Mouse (Mus musculus): ENCODE measurements around the gene C2cd2l. TPM values are rescaled to one million over a fixed set of nuclear protein-coding genes. Genes with fewer than 3 reads are reported as not detected.
"Not testable (repeated sequence)": the region's sequence is repeated elsewhere in the genome, so short reads cannot be mapped to it uniquely, and the experiment has no call there.

The C2cd2l gene
- 10 to 100 TPM; 14.2 to 17.6 TPM for total RNA-seq (2021)

GRCm38 (mm10) chr9:44319887-44320798 lies at the start of gene C2cd2l:
TSS of gene C2cd2l (minus strand) at chr9:44320285.
- intact Hi-C loops (cut with DNase I), result loop anchor here (2.0 kb wide), 1 partner anchor 23 kb away; no protein-coding TSS in a partner anchor
- peak; percentile 92 to 94 for DNase-seq

- intact Hi-C loops (cut with DNase I), result no loop called here
- no peak for DNase-seq
Observed at GRCm38 (mm10) chr9:44364480-44364879, 44.4 kb upstream of the C2cd2l start.

- DNase-seq; intact Hi-C loops (cut with DNase I): not testable (repeated sequence)
Observed at GRCm38 (mm10) chr9:44361931-44362330, 41.8 kb upstream of the C2cd2l start.

- intact Hi-C loops (cut with DNase I), result no loop called here
- peak; percentile 96 to 97 for DNase-seq
Observed at GRCm38 (mm10) chr9:44361190-44361917, 41.3 kb upstream of the C2cd2l start, which contains the start of gene Vps11. TSS of gene Vps11 (minus strand) at chr9:44361670.

GRCm38 (mm10) chr9:44357207-44357606 lies 37.1 kb upstream of the C2cd2l start:
- intact Hi-C loops (cut with DNase I), result loop anchor here (1.0 to 5.0 kb wide), 2 partner anchors 65 to 118 kb away; no protein-coding TSS in a partner anchor
- peak; percentile 29 to 47 for DNase-seq

- no peak for DNase-seq
- intact Hi-C loops (cut with DNase I), result no loop called here
Observed at GRCm38 (mm10) chr9:44353142-44353541, 33.1 kb upstream of the C2cd2l start.

GRCm38 (mm10) chr9:44352337-44352736 lies 32.3 kb upstream of the C2cd2l start:
- no peak for DNase-seq
- intact Hi-C loops (cut with DNase I), result no loop called here

GRCm38 (mm10) chr9:44351396-44351795 lies 31.3 kb upstream of the C2cd2l start:
- intact Hi-C loops (cut with DNase I), result no loop called here

GRCm38 (mm10) chr9:44348546-44348945 lies 28.5 kb upstream of the C2cd2l start:
- no peak for DNase-seq
- intact Hi-C loops (cut with DNase I), result no loop called here

More at GRCm38 (mm10) chr9:44351396-44351795, 31.3 kb upstream of the C2cd2l start:
- no peak for DNase-seq

GRCm38 (mm10) chr9:44347621-44348020 lies 27.5 kb upstream of the C2cd2l start:
- intact Hi-C loops (cut with DNase I), result no loop called here
- no peak for DNase-seq

GRCm38 (mm10) chr9:44347166-44347565 lies 27.1 kb upstream of the C2cd2l start:
- no peak for DNase-seq
- intact Hi-C loops (cut with DNase I), result no loop called here

- no peak for DNase-seq
- intact Hi-C loops (cut with DNase I), result no loop called here
Observed at GRCm38 (mm10) chr9:44345570-44346433, 25.7 kb upstream of the C2cd2l start.

GRCm38 (mm10) chr9:44343781-44344421 lies 23.8 kb upstream of the C2cd2l start, which contains the start of gene Hmbs:
TSS of gene Hmbs (minus strand) at chr9:44344228.
- intact Hi-C loops (cut with DNase I), result loop anchor here (2.0 to 5.0 kb wide), 2 partner anchors 23 to 52 kb away; partner anchors contain the start of gene C2cd2l
- peak; percentile 96 to 97 for DNase-seq

- intact Hi-C loops (cut with DNase I), result loop anchor here (2.0 to 5.0 kb wide), 2 partner anchors 22 to 51 kb away; partner anchors contain the start of gene C2cd2l
- DNase-seq, result peak; percentile 63 to 72
Observed at GRCm38 (mm10) chr9:44343290-44343689, 23.2 kb upstream of the C2cd2l start.

- intact Hi-C loops (cut with DNase I), result loop anchor here (2.0 to 5.0 kb wide), 2 partner anchors 22 to 50 kb away; partner anchors contain the start of gene C2cd2l
Observed at GRCm38 (mm10) chr9:44342605-44343004, 22.5 kb upstream of the C2cd2l start.

GRCm38 (mm10) chr9:44342173-44342572 lies 22.1 kb upstream of the C2cd2l start:
- intact Hi-C loops (cut with DNase I), result loop anchor here (2.0 to 5.0 kb wide), 2 partner anchors 21 to 50 kb away; partner anchors contain the start of gene C2cd2l
- no peak for DNase-seq

More at GRCm38 (mm10) chr9:44342605-44343004, 22.5 kb upstream of the C2cd2l start:
- DNase-seq, result no peak

GRCm38 (mm10) chr9:44341487-44341886 lies 21.4 kb upstream of the C2cd2l start:
- intact Hi-C loops (cut with DNase I), result loop anchor here (5.0 kb wide), 1 partner anchor 49 kb away; no protein-coding TSS in a partner anchor
- DNase-seq, result no peak

- DNase-seq, result no peak
- intact Hi-C loops (cut with DNase I), result no loop called here
Observed at GRCm38 (mm10) chr9:44338574-44338973, 18.5 kb upstream of the C2cd2l start.

All from heart, postnatal 10 days (tissue).